Mouse (Mus musculus) inflammation-experienced regulatory T-cells (primary cell): ENCODE data around the gene Vmn1r202. TPM values are rescaled to one million over a fixed set of nuclear protein-coding genes. Genes with fewer than 3 reads are reported as not detected.

Experiments
- polyA plus RNA-seq, 2 experiments: library from polyadenylated mRNA; unstranded; fragments of 100-300 nt; shearing (Covaris generic); gene quantifications; one replicate each; pipeline ENCODE4 v1.2.1; 2017

Vmn1r202 gene
- polyA plus RNA-seq, result under 1 TPM in 1 of 2 experiments, not detected in 1; 0.06 TPM

DNA sequence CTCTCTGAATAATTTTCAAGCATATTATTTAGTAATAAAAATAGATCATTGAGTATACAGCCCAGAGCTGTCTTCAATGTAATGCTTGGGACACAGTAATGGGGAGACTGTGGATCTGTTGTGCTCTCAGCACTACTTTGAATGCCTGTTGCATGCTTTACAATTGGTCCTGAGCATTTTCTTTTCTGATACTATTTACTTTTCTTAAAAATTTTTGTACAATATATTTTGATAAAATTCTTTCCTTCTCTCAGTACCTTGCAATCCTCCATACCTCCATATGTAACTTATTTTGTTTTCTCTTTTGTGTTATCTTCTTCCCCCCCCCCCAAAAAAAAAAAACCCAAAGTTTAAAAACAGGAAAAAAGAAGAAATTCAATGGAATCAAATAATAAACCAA lies at the start of gene Vmn1r202:
TSS of gene Vmn1r202 (minus strand) at position 101 of the 400 bp plus-strand sequence.

DNA sequence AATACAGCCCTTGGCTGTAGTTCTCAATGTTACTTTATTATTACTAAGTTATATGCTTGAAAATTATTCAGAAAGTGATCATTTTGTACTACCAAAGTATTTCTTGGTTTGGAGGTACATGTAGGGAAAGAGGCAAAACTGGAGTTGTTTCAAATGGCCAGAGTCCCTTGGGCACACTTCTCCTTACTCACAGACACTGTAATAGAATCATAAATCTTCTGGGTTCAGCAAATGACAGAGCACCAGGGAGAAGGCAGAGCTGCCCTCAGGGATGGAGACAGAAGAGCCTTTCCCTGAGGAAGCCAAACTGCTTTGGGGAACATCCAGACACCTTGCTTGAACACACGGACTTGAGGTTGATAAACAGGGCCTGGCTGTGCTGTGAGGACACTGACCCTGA lies 47.7 kb upstream of the Vmn1r202 start, which contains the start of gene Vmn1r204:
TSS of gene Vmn1r204 (plus strand) at position 301 of the 400 bp plus-strand sequence.

DNA sequence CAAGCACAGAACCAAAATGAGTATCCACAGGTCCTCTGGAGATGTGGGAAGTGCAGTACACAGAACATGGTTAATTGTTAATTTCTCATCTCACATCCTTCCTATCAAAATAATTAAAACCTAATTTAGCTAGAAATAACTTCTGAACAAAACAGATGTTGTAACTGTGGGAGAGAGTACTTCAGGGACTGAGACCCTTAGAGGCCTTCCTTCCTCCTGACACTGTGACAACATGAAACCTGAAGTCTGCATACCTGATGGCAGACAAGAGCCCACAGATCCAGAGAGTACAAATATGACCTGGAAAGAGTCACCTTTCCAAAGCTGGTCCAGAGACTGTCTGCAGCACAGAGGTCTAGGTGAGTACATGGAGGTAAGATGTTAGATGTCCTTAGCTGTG lies 12.6 kb upstream of the Vmn1r202 start, which contains the start of gene Vmn1r203:
TSS of gene Vmn1r203 (plus strand) at position 301 of the 400 bp plus-strand sequence.

DNA sequence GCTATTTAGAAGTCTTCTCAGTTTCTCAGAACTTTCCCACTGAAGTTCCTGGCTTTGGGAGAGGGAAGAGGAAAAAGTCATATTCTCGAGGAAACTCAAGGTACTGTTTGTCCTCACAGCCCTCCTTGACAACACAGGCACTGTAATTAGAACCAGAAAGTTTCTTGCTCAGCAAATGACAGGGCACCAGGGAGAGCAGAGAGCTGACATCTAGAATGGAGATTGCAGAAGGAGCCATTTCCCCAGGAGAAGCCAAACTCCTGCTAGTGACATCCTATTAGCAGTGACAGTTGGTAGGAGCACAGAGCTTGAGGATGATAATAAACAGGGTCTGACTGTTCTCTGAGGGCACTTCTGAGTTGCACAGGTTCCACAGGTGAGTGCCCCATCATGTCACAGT lies 33.6 kb downstream of the Vmn1r202 start, which contains the start of gene Vmn1r201:
TSS of gene Vmn1r201 (plus strand) at position 301 of the 400 bp plus-strand sequence.

Other genes starting within 250 kb of the Vmn1r202 start
- under 1 TPM in 1 of 2 experiments, not detected in 1; 0.66 TPM for gene Vmn1r195, start 234.9 kb downstream of the Vmn1r202 start, polyA plus RNA-seq
- gene Vmn1r196, start 215.5 kb downstream of the Vmn1r202 start, polyA plus RNA-seq, result not detected
- gene Vmn1r197, start 180.8 kb downstream of the Vmn1r202 start, polyA plus RNA-seq, result under 1 TPM; 0.07 to 0.15 TPM
- under 1 TPM; 0.10 to 0.34 TPM for gene Vmn1r198, start 155.0 kb downstream of the Vmn1r202 start, polyA plus RNA-seq
- gene Vmn1r199, start 125.6 kb downstream of the Vmn1r202 start, polyA plus RNA-seq, result 1 to 10 TPM in 1 of 2 experiments, not detected in 1; 2.2 TPM
- under 1 TPM; 0.10 to 0.93 TPM for gene Vmn1r200, start 115.0 kb downstream of the Vmn1r202 start, polyA plus RNA-seq
- gene Vmn1r201, start 33.5 kb downstream of the Vmn1r202 start, polyA plus RNA-seq, result under 1 TPM; 0.04 to 0.06 TPM
- under 1 TPM; 0.16 to 0.28 TPM for gene Vmn1r203, start 12.7 kb upstream of the Vmn1r202 start, polyA plus RNA-seq
- gene Vmn1r204, start 47.8 kb upstream of the Vmn1r202 start, polyA plus RNA-seq, result not detected
- not detected for gene Vmn1r205, start 87.6 kb upstream of the Vmn1r202 start, polyA plus RNA-seq
- gene Vmn1r206, start 118.9 kb upstream of the Vmn1r202 start, polyA plus RNA-seq, result not detected
- under 1 TPM; 0.12 to 0.76 TPM for gene Vmn1r207-ps, start 224.2 kb upstream of the Vmn1r202 start, polyA plus RNA-seq